Comparison of ENCODE assay signal across 22 mouse cellular contexts in the genomic region with DNA sequence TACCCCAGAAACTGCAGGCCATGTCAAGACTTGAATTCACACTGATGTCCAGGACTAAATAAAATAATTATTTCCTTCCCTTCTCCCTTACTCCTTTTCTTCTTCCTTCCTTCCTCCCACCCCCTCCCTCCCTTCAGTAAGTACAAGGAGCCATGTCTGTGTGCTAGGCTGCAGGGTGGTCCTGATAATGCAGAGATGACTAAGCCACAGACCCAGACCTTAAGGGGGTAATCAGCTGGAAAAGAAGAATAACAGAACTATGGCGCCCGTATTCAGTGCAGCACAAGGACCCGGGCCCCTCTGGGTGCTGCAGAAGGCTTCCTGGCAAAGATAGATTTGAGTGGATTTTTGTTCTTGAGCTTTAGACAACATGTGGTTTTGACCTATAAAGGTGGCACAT.
A peak's percentile ranks its signal among the peaks of the same experiment; 100 is the strongest.
DNase-seq lines count a peak whose midpoint lies in the region; ATAC-seq lines count a peak whose summit lies in the region.
"Had no signal": no experiment of that assay in that cellular context is flagged by ENCODE, and none has a peak within 500 bp of the region (broad histone marks: within the 10 kb centered on the region; RNA-seq: fewer than 3 reads in every experiment).

No protein-coding gene starts in this region.

- H3K9ac ChIP-seq in forebrain, embryonic 11.5 days (ENCODE audit: low read length) = no peak overlapping the region
- H3K9ac ChIP-seq in forebrain, embryonic 15.5 days (replicated peaks) = no peak overlapping the region
- H3K9ac ChIP-seq: embryonic facial prominence, embryonic 12.5 days; embryonic facial prominence, embryonic 15.5 days; hindbrain, embryonic 15.5 days had no signal

- no peaks in the 10 kb centered on the region for H3K27me3 ChIP-seq in forebrain, embryonic 11.5 days (ENCODE audit: control insufficient read depth, insufficient read depth, low read length)
- H3K27me3 ChIP-seq in forebrain, embryonic 10.5 days (ENCODE audit: poor library complexity, severe bottlenecking) = peaks cover 2% of the 10 kb centered on the region; the same call in 1 of the 2 replicates
- H3K27me3 ChIP-seq in forebrain, embryonic 15.5 days = no peaks in the 10 kb centered on the region
- H3K27me3 ChIP-seq: embryonic facial prominence, embryonic 12.5 days; embryonic facial prominence, embryonic 15.5 days; hindbrain, embryonic 15.5 days had no signal

- 17% methylated on average over 3 of the region's 3 CpGs for WGBS in forebrain, embryonic 11.5 days
- WGBS in forebrain, embryonic 10.5 days = 41% methylated on average over 3 of the region's 3 CpGs
- 8% methylated on average over 3 of the region's 3 CpGs for WGBS in forebrain, embryonic 15.5 days

- no peak overlapping the region for H3K27ac ChIP-seq in forebrain, embryonic 11.5 days (ENCODE audit: low read depth, low read length)
- H3K27ac ChIP-seq in forebrain, embryonic 10.5 days = no peak overlapping the region
- no peak overlapping the region for H3K27ac ChIP-seq in forebrain, embryonic 15.5 days (replicated peaks)
- H3K27ac ChIP-seq: embryonic facial prominence, embryonic 12.5 days; embryonic facial prominence, embryonic 15.5 days; gastrocnemius, adult 2 months; hindbrain, embryonic 10.5 days; hindbrain, embryonic 15.5 days had no signal

- H3K4me2 ChIP-seq in forebrain, embryonic 11.5 days (ENCODE audit: low read depth, low read length, severe bottlenecking) = no peak overlapping the region
- H3K4me2 ChIP-seq in forebrain, embryonic 15.5 days (replicated peaks) = no peak overlapping the region
- H3K4me2 ChIP-seq: embryonic facial prominence, embryonic 12.5 days; embryonic facial prominence, embryonic 15.5 days; heart, embryonic 11.5 days; hindbrain, embryonic 15.5 days had no signal

- H3K9me3 ChIP-seq in forebrain, embryonic 11.5 days (ENCODE audit: control insufficient read depth, low read length) = no peaks in the 10 kb centered on the region
- no peaks in the 10 kb centered on the region for H3K9me3 ChIP-seq in forebrain, embryonic 10.5 days
- H3K9me3 ChIP-seq in forebrain, embryonic 15.5 days = no peaks in the 10 kb centered on the region
- H3K9me3 ChIP-seq: embryonic facial prominence, embryonic 12.5 days; embryonic facial prominence, embryonic 15.5 days; hindbrain, embryonic 10.5 days; hindbrain, embryonic 15.5 days had no signal

- ATAC-seq in forebrain, embryonic 11.5 days (replicated peaks; ENCODE audit: low FRiP score) = peak; percentile 79
- ATAC-seq in forebrain, embryonic 15.5 days (replicated peaks) = peak; percentile 70; the same call in 1 of the 2 replicates
- ATAC-seq: activated CD4-positive, CD25-positive, alpha-beta regulatory T cell, adult 4 months; intestine, postnatal 0 days had no signal

- DNase-seq in forebrain, embryonic 11.5 days (ENCODE audit: low spot score) = no peak
- DNase-seq in forebrain, embryonic 10.5 days (ENCODE audit: extremely low spot score, low spot score) = no peak
- DNase-seq in retina, postnatal 1 day = peak; percentile 41
- DNase-seq in retina, embryonic 14.5 days (ENCODE audit: low spot score) = no peak
- no peak for DNase-seq in embryo, embryonic 10 days (ENCODE audit: low spot score)
- DNase-seq in thymus, adult 18-20 months = no peak
- DNase-seq in layer of hippocampus, postnatal 25 days (ENCODE audit: extremely low spot score in 1 of 2, low spot score in 1 of 2) = no peak
- DNase-seq: adrenal gland, adult 8-10 months; adrenal gland, postnatal 25 days; cerebellum, adult 18-20 months; cerebellum, adult 9-10 months; gastrocnemius, adult 2 months; gastrocnemius, postnatal 14 days; heart, adult 11 months had no signal

- H3K36me3 ChIP-seq in forebrain, embryonic 11.5 days (ENCODE audit: control insufficient read depth, insufficient read depth, low read length) = no peaks in the 10 kb centered on the region
- H3K36me3 ChIP-seq in forebrain, embryonic 10.5 days (replicated peaks) = no peaks in the 10 kb centered on the region
- no peaks in the 10 kb centered on the region for H3K36me3 ChIP-seq in forebrain, embryonic 15.5 days
- H3K36me3 ChIP-seq: embryonic facial prominence, embryonic 12.5 days; embryonic facial prominence, embryonic 15.5 days; hindbrain, embryonic 10.5 days; hindbrain, embryonic 15.5 days had no signal

- no peak overlapping the region for H3K4me3 ChIP-seq in forebrain, embryonic 11.5 days (ENCODE audit: low read depth, low read length)
- no peak overlapping the region for H3K4me3 ChIP-seq in forebrain, embryonic 10.5 days
- no peak overlapping the region for H3K4me3 ChIP-seq in forebrain, embryonic 15.5 days
- H3K4me3 ChIP-seq: embryonic facial prominence, embryonic 12.5 days; embryonic facial prominence, embryonic 15.5 days; gastrocnemius, adult 2 months; hindbrain, embryonic 10.5 days; hindbrain, embryonic 15.5 days had no signal

- peaks cover 6% of the 10 kb centered on the region; the same call in 1 of the 2 replicates for H3K4me1 ChIP-seq in forebrain, embryonic 11.5 days (replicated peaks; ENCODE audit: control insufficient read depth, insufficient read depth, low read length)
- H3K4me1 ChIP-seq in forebrain, embryonic 10.5 days = peaks cover 45% of the 10 kb centered on the region
- peaks cover 14% of the 10 kb centered on the region; the same call in 1 of the 2 replicates for H3K4me1 ChIP-seq in forebrain, embryonic 15.5 days
